Mouse (Mus musculus) heart, postnatal 25 days (tissue): Measurements from ENCODE around the gene Olfr1225. TPM values are rescaled to one million over a fixed set of nuclear protein-coding genes. Genes with fewer than 3 reads are reported as not detected.
"Not testable (repeated sequence)": the region's sequence is repeated elsewhere in the genome, so short reads cannot be mapped to it uniquely, and the experiment has no call there.

ENCODE experiments used
- DNase-seq: peaks from one replicate; pipeline ENCODE4 v3.0.0; 2022; ENCODE audit warnings: low spot score
- intact Hi-C: fragments of 180-260 bp; cut with DNase I; formaldehyde crosslinking; loops from one replicate; pipeline ENCODE4 v1.15.1; 2025
- total RNA-seq, 2 experiments: library from RNA; stranded (reverse); gene quantifications; 2 replicates each; pipeline ENCODE4 v1.2.3; 2021

The Olfr1225 gene
- not detected for total RNA-seq

DNA sequence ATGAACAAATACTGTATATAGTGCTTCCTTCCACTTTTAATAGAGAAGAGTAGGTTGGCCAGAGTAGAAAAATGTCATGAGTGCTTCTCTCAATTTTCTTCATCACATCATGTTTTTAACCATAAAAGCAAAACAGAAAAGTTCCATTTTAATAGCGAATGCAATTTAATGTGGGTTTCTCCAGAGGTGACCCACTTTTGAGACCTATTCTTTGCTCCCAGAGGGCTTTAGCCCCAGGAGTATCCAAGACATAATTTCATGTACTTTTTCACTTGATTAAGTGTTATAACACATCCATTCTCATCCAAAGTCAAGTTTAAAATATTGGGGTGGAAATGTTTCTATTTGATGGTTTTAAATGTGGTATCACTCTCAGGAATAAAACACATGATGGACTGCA is at the start of gene Olfr1225:
Olfr1225 (minus strand) TSS at position 101 of the 400 bp plus-strand sequence.
- DNase-seq: no peak
- intact Hi-C loops: no loop called here

DNA sequence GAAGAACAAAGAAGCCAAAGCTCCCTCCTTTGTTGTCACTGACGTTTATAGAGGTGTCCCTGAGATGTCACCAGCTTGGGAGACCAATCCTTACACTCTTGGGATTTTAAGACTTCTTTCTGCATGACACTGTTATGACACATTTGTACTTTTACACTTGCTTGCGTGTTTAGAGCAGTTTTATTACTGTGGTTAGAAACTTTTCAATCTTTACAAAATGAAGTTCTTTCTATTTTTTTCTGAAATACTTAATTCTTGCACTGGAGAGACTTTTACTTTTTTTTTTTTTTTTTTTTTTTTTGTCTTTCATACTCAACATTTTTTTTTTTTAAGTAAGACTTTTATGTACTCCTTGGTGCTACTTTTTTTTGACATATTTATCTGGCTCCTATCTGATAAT is 25.5 kb upstream of the Olfr1225 start, which contains the start of gene Olfr1226:
Olfr1226 (minus strand) TSS at position 101 of the 400 bp plus-strand sequence.
- intact Hi-C loops: no loop called here
- DNase-seq: no peak

DNA sequence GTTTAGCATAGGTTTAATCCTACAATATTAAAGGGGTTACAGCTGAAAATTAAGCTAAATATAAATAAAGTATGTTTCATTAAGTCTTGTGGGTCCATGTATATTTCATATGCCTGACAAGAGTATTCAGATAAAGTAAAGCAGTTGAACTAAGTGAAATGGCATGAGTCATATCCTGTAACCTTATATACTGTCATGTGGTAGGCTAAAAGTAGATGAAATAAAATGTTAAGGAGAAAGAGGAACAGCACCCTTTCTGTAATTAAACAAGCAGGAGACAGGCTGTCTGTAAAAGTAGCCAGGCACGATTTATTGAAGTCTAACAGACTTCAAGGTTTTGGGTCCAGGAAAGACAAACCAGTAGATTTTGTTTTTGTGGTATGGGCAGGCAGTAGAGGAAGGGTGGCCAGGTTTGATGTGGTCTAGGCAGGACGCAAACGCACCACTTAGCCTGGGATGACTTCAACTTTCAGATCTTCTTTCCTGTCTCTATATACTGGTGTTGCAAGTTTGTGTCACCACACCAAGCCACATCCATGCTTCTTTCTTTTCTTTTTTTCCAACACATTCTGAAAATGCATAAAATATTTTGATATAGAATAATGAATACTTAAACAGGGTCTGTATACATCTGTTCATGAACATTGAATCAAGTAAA is 22.0 kb upstream of the Olfr1225 start:
- no peak for DNase-seq
- intact Hi-C loops: no loop called here

DNA sequence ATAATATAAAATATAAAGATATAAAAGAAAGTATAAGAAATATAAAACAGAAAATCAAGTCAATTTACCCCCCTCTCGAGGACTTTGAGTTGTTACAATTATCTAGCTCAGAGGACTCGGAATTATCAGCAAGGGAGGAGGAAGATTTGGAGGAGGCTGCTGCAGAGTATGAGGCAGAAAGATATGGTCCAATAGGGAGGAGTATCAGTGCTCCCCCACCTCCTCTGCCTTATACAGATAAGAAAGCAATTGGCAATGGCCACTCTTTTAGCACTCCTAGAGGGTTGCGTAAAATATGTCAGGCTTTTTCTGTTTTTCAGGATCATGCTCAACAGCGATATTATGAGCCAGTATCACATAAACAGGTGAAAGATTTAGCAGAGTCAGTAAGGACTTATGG is 9.8 kb downstream of the Olfr1225 start:
- intact Hi-C loops, DNase-seq: not testable (repeated sequence)

DNA sequence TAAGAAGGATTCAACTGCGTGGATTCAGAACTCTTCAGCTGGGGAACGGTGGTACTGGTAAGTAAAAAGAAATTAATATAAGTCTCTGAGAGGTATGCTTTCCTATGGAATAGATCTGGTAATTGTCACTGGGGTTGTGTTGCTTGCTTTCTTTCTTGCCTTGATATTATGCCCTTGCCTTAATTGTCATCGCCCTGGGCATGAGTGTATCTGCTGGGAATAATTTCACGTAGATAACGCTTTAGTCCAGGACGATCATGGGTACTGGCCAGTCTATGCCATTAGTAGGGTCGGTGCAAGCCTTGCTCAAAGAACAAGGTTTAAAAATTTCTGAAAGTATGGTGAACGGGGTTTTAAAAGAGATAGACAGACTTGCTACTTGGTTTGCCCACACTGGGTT is 10.5 kb downstream of the Olfr1225 start, which contains the start of gene Olfr1224-ps1:
Olfr1224-ps1 (minus strand) TSS at position 101 of the 400 bp plus-strand sequence.
- DNase-seq, intact Hi-C loops: not testable (repeated sequence)

DNA sequence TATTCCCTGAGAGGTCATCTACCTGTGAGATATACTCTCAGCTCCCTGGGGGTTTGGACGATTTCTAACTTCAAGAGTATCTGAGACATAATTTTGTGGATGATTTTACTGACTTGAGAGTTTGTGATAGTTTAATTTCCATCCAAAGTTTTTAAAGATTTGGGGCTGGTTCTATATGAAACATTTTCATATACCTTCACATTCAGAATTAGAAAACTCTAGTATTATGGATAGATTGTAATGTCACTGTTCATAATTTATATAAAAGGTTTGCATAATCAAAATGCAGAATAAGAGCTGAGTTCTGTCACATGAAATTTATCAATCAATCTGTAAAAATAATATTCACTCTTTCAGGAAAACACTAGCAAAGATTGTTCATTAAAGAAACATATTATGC is 23.0 kb downstream of the Olfr1225 start, which contains the start of gene Olfr1223:
Olfr1223 (minus strand) TSS at position 101 of the 400 bp plus-strand sequence.
- no peak for DNase-seq
- intact Hi-C loops: no loop called here

DNA sequence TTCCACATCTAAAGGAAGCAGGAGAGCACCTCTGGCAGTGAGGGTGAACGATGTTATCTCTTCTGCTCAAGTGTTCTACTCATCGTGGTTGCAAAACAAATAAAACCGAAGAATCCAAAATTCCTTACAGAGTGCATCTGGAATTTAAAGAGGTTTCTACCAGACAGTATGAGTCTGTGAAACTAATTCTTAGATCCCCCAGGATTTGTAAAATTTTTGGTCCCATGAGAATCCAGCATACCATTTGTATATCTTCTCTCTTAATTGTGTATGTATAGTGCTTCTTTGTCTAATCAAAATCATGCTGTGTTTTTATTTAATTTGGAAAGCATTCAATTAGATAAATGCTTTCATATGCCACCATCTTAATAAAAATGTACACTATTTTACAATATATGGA is 41.5 kb downstream of the Olfr1225 start, which contains the start of gene Olfr1222:
Olfr1222 (minus strand) TSS at position 101 of the 400 bp plus-strand sequence.
- intact Hi-C loops: no loop called here
- DNase-seq: no peak

Other genes starting within 250 kb of the Olfr1225 start
- gene Olfr1211, start 236.6 kb downstream of the Olfr1225 start, total RNA-seq: not detected
- gene Olfr1212, start 220.7 kb downstream of the Olfr1225 start, total RNA-seq: not detected
- gene Gm13762, start 194.4 kb downstream of the Olfr1225 start, total RNA-seq: not detected
- not detected for gene Olfr1214, start 182.0 kb downstream of the Olfr1225 start, total RNA-seq
- not detected for gene Olfr1215, start 167.7 kb downstream of the Olfr1225 start, total RNA-seq
- not detected for gene Olfr1216, start 156.3 kb downstream of the Olfr1225 start, total RNA-seq
- not detected for gene Olfr1217, start 142.6 kb downstream of the Olfr1225 start, total RNA-seq
- gene Olfr1218, start 113.5 kb downstream of the Olfr1225 start, total RNA-seq: not detected
- gene Olfr1219, start 91.2 kb downstream of the Olfr1225 start, total RNA-seq: not detected
- not detected for gene Olfr1220, start 67.8 kb downstream of the Olfr1225 start, total RNA-seq
- not detected for gene Olfr1221, start 57.4 kb downstream of the Olfr1225 start, total RNA-seq
- gene Olfr1222, start 41.6 kb downstream of the Olfr1225 start, total RNA-seq: not detected
- not detected for gene Olfr1223, start 23.1 kb downstream of the Olfr1225 start, total RNA-seq
- not detected for gene Olfr1224-ps1, start 10.6 kb downstream of the Olfr1225 start, total RNA-seq
- gene Olfr1226, start 25.4 kb upstream of the Olfr1225 start, total RNA-seq: not detected
- not detected for gene Olfr1228, start 79.4 kb upstream of the Olfr1225 start, total RNA-seq
- not detected for gene Olfr1229, start 113.3 kb upstream of the Olfr1225 start, total RNA-seq
- not detected for gene Olfr1230, start 122.6 kb upstream of the Olfr1225 start, total RNA-seq
- gene Olfr1231, start 132.4 kb upstream of the Olfr1225 start, total RNA-seq: not detected
- not detected for gene Olfr1232, start 155.0 kb upstream of the Olfr1225 start, total RNA-seq
- not detected for gene Olfr1233, start 167.7 kb upstream of the Olfr1225 start, total RNA-seq
- not detected for gene Olfr1234, start 190.2 kb upstream of the Olfr1225 start, total RNA-seq
- gene Olfr1238, start 235.0 kb upstream of the Olfr1225 start, total RNA-seq: not detected
- gene Olfr1239, start 245.7 kb upstream of the Olfr1225 start, total RNA-seq: not detected